Mouse (Mus musculus): ENCODE data around the gene Camta1.
"Not testable (repeated sequence)": the region's sequence is repeated elsewhere in the genome, so short reads cannot be mapped to it uniquely, and the experiment has no call there.

Gene Camta1

GRCm38 (mm10) chr4:150898716-150899365, 962.8 kb downstream of the Camta1 start:
- no peak for ATAC-seq (ENCODE audit: insufficient number of reproducible peaks, low FRiP score, low TSS enrichment)

DNA sequence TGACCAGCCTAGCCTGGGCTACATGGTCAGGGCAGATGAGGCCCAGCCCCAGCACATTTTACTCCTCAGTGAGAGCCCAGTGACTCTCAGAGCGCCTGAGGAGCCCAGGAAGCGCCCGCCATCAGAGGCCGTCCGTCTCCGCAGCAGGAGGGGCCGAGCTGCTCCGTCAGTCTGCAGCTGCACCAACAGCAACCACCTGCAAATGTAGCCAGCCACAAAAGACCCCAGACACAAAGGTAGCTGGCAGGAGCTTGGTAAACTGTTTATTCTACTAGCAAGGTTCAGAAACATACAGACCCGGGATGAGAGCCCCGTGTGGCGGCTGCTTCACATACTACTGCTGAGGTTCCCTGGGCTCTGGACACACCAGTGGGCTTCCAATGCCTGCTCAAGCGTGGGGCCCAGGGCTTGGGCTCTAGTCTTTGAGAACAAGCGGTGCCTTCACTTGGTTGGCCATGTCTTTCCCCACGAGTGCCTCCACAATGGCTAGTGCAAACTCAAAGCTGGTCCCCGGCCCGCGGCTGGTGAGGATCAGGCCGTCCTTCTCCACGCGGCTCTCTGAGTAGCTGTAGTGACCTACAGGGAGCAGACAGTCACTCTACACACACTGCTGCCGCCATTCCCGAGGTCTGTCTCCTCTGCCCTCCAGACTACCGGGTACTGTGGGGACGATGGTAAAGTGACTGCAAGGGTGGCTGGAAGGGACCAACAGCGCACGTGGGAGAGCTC, 964.6 kb downstream of the Camta1 start:
- no peak for ATAC-seq (ENCODE audit: insufficient number of reproducible peaks, low FRiP score, low TSS enrichment)

GRCm38 (mm10) chr4:150894718-150895501, 966.8 kb downstream of the Camta1 start:
- ATAC-seq (ENCODE audit: insufficient number of reproducible peaks, low FRiP score, low TSS enrichment): no peak

GRCm38 (mm10) chr4:150891308-150891707, 970.4 kb downstream of the Camta1 start:
- ATAC-seq (ENCODE audit: insufficient number of reproducible peaks, low FRiP score, low TSS enrichment): no peak

GRCm38 (mm10) chr4:150889955-150890315, 971.7 kb downstream of the Camta1 start:
- ATAC-seq (ENCODE audit: insufficient number of reproducible peaks, low FRiP score, low TSS enrichment): no peak

DNA sequence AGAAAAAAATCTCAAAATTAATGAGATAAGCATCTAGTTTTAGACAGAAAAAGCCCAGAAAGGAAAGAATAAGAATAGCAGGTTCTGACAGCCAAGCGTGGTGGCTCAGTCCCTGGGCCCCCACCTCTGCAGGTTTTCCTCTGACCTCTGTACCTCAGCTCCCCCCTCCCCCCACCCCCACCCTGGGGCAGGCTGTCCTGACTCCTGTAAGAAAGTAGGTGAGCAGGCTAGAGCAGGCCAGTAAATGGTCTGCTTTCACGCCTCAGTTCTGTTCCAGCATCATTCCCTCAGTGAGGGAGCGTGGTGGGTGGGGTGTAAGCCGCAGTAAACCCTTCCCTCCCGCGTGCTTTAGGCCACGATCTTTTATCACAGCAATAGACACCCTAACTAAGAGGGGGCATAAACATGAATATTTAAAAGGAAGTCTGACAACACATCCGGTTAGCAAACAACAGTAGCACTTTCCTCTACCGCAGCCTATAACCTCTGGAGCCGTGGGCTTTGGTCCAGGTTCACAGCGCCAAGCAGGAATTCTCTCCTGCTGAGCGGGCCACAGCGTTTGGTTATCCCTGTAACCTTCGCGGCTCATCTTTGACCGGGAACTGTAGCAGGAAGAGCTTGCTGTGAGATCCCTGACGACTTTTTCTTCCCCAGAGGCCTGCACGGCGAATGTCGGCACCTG, 972.3 kb downstream of the Camta1 start:
- ATAC-seq (ENCODE audit: insufficient number of reproducible peaks, low FRiP score, low TSS enrichment): no peak

DNA sequence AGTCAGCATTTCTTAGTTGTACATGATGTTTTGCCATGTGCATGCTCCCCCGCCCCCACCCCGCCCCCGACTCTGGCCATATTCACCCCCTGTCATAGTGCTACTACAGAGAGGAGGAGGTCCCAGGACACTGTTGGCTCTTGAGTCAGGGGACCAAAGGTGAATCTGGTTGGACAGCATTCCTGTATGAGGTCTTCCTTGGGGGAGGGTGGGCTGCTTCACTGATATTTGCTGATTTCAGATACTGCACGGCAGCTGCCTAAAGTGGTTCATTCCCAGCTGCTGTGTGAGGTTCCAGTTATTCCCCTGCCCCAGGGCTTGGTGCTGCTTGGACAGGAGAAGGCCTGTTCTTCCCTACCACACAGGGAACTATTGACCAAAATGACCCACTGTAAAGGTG, 973.2 kb downstream of the Camta1 start:
- ATAC-seq (ENCODE audit: insufficient number of reproducible peaks, low FRiP score, low TSS enrichment): no peak

DNA sequence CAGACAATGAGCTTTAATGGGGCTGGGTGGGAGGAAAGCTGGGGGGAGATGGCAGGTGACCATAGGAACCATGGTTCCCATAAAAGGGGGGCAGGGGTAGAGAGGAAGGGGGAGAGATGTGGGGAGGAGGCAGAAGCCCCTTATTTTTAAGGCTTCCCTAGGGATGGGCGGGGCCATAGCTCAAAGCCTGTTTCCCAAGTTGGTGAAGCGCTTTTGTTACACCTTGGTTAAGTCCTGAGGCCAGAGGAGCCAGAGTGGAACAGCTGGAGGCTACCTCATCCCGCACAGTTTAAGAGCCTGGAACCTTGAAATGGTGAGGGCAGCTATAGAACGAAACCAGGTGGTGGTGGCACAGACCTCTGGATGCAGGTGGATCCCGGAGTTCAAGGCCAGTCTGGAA, 973.8 kb downstream of the Camta1 start:
- ATAC-seq (ENCODE audit: insufficient number of reproducible peaks, low FRiP score, low TSS enrichment): no peak

GRCm38 (mm10) chr4:150882632-150883031, 979.0 kb downstream of the Camta1 start:
- ATAC-seq (ENCODE audit: insufficient number of reproducible peaks, low FRiP score, low TSS enrichment): no peak

- ATAC-seq (ENCODE audit: insufficient number of reproducible peaks, low FRiP score, low TSS enrichment): no peak
Measured at GRCm38 (mm10) chr4:150880364-150880763, 981.3 kb downstream of the Camta1 start.

DNA sequence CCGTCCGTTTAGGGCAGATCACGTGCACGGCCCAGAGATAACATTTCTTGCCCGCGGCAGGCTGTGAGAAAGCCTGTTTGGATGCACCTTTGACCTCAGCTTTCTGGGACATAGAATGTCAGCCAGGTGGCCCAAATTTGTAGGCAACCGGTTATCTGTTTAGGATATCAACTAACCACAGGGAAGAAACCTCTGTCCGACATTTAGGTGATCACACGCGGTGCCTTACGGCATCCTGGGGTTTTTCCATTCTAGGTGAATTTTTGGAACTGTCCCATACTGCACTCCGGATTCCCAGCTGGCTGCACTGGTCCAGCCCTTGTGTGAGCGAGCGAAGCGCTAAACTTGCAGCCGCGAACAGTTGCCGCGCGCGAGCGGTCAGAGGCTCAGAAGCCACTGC, 982.0 kb downstream of the Camta1 start:
- no peak for ATAC-seq (ENCODE audit: insufficient number of reproducible peaks, low FRiP score, low TSS enrichment)

DNA sequence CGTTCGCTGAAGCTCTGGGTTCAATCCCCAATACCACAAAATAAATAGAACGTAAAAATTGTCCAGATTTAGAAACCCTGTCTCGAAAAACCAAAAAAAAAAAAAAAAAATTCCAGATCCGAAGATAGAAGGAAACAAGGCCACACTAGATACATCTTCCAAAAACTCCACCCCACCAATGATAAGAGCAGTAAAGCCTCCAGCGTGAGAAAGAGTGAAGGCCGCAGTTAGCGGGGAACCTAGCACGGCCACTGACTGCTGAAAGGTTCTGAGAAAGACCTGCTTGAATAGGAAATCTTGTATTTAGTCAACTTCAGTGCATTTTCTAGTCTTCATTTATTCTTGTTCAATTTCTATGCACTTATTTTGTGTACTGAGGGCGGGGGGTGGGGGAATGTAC, 986.3 kb downstream of the Camta1 start:
- ATAC-seq (ENCODE audit: insufficient number of reproducible peaks, low FRiP score, low TSS enrichment): no peak

DNA sequence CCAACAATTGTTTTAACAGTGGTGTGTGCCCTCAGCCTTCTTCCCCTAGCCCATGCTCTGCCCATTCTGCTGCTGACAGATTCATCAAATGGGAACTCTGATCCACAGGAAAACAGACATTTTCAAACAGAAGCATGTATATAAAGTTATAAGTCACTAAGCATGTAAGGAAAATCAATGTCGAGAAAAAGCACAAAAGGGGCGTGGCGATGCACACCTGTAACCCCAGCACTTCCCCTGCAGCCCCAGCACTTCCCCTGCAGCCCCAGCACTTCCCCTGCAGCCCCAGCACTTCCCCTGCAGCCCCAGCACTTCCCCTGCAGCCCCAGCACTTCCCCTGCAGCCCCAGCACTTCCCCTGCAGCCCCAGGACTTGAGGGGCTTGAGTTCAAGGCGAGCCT, 987.3 kb downstream of the Camta1 start:
- not testable (repeated sequence) for ATAC-seq (ENCODE audit: insufficient number of reproducible peaks, low FRiP score, low TSS enrichment)

- no peak for ATAC-seq (ENCODE audit: insufficient number of reproducible peaks, low FRiP score, low TSS enrichment)
Measured at GRCm38 (mm10) chr4:150872681-150873080, 989.0 kb downstream of the Camta1 start.

GRCm38 (mm10) chr4:150872139-150872651, 989.5 kb downstream of the Camta1 start:
- ATAC-seq (ENCODE audit: insufficient number of reproducible peaks, low FRiP score, low TSS enrichment): no peak

GRCm38 (mm10) chr4:150871392-150872138, 990.1 kb downstream of the Camta1 start:
- ATAC-seq (ENCODE audit: insufficient number of reproducible peaks, low FRiP score, low TSS enrichment): no peak

GRCm38 (mm10) chr4:150870963-150871391, 990.7 kb downstream of the Camta1 start:
- ATAC-seq (ENCODE audit: insufficient number of reproducible peaks, low FRiP score, low TSS enrichment): no peak

DNA sequence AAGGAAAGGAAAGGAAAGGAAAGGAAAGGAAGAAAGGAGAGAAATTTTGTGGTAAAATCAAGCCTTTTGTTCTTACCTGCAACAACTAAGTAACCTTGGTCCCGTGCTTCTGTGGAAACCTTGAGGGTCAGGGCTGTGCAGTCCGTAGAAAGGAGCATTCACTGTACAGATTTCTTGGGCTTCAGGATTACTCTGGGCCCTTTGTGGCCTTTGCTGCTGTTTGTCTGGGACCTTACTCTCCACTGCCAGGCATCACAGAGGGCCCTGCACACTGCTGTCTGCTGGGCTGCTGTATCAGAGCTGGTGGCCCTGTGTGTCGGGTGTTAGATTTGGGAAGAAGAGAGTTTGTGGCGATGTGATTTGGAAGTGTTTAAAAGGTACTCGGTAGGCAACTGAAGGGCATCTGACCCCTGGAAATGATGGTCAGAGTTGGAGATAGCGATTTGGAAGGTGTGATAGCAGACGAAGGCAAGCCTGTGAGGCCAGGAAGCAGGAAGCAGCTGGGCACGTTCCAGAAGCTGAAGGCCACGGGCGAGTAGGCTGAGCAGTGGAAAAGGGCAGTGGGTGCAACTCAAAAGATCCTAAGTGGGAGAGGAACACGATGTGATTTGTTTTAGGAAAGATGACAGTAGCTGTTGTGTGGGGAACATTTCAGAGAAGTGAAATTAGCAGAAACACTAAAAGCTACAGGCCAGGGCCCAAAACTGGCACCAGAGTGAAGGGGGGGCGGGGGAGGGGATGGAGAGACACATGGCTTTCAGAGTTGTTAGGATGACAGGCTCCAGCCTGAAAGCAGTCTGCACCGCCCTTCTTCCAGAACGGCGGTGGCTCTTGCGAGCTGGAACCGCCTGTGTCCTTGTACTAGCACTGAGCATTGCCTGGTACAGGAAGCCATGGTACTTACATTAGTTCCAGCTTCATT, 992.1 kb downstream of the Camta1 start:
- no peak for ATAC-seq (ENCODE audit: insufficient number of reproducible peaks, low FRiP score, low TSS enrichment)

GRCm38 (mm10) chr4:150868859-150869258, 992.8 kb downstream of the Camta1 start:
- ATAC-seq (ENCODE audit: insufficient number of reproducible peaks, low FRiP score, low TSS enrichment): no peak
